Mouse (Mus musculus) forebrain, embryonic 11.5 days (tissue): ENCODE data around the gene Rnf26. TPM values are rescaled to one million over a fixed set of nuclear protein-coding genes. Genes with fewer than 3 reads are reported as not detected.

Experiments
- ATAC-seq: fragments of 200-750 bp; cut with Nextera tagmentation; replicated peaks from 2 replicates; pipeline ENCODE4 v1.8.0; 2017; ENCODE audit warnings: moderate TSS enrichment; ENCODE audit not compliant: low FRiP score
- DNase-seq: peaks from one replicate; pipeline ENCODE4 v3.0.0-alpha.2; 2017; ENCODE audit warnings: low spot score
- H3K27ac ChIP-seq: fragments of 300-500 bp; sonication (generic); 2 replicates; pipeline ENCODE4 v1.5.1; 2014; ENCODE audit warnings: low read depth, low read length
- H3K27me3 ChIP-seq: fragments of 300-500 bp; sonication (generic); 2 replicates; pipeline ENCODE4 v1.6.1; 2014; ENCODE audit warnings: mild to moderate bottlenecking, low read length, mixed read lengths; ENCODE audit not compliant: control insufficient read depth, insufficient read depth
- H3K36me3 ChIP-seq: fragments of 300-500 bp; sonication (generic); 2 replicates; pipeline ENCODE4 v1.6.1; 2014; ENCODE audit warnings: mild to moderate bottlenecking, low read length, moderate library complexity, mixed read lengths; ENCODE audit not compliant: control insufficient read depth, insufficient read depth
- H3K4me1 ChIP-seq: fragments of 300-500 bp; sonication (generic); replicated peaks from 2 replicates; pipeline ENCODE4 v1.6.1; 2014; ENCODE audit warnings: low read length, mixed read lengths; ENCODE audit not compliant: control insufficient read depth, insufficient read depth
- H3K4me2 ChIP-seq: fragments of 300-500 bp; sonication (generic); 2 replicates; pipeline ENCODE4 v1.6.1; 2014; ENCODE audit warnings: low read depth, mild to moderate bottlenecking, low read length, moderate library complexity, mixed read lengths; ENCODE audit not compliant: severe bottlenecking
- H3K4me3 ChIP-seq: fragments of 300-500 bp; sonication (generic); 2 replicates; pipeline ENCODE4 v1.5.1; 2014; ENCODE audit warnings: low read depth, low read length
- H3K9ac ChIP-seq: fragments of 300-500 bp; sonication (generic); 2 replicates; pipeline ENCODE4 v1.6.1; 2014; ENCODE audit warnings: low read length
- H3K9me3 ChIP-seq: fragments of 300-500 bp; sonication (generic); 2 replicates; pipeline ENCODE4 v1.6.1; 2016; ENCODE audit warnings: low read length, mixed read lengths; ENCODE audit not compliant: control insufficient read depth
- WGBS: fragments of 180-500 bp; shearing (Covaris S2); extraction: QIAGEN DNeasy Blood & Tissue Kit; methylation state at CpG from one replicate; pipeline ENCODE4 v1.1.7; 2014; 5-methylcytosine and 5-hydroxymethylcytosine counted together
- polyA plus RNA-seq: library from polyadenylated mRNA; unstranded; fragments of >200 nt; fragmentation: Nextera tagmentation; extraction: Ambion mirVana; gene quantifications from 2 replicates; pipeline ENCODE4 v1.2.1, GENCODE M21; 2014

The Rnf26 gene
- polyA plus RNA-seq, 1 experiment from 2014 or later, result 82.3 TPM

- Histone ChIP-seq H3K27ac (peak overlapping the region; percentile 37; the same call in 1 of the 2 replicates), H3K4me1 (peaks cover 14% of the 10 kb centered on the region; the same call in 1 of the 2 replicates), H3K9ac (peak overlapping the region; percentile 61), H3K4me3 (peak overlapping the region; percentile 34), H3K27me3 (peaks cover 14% of the 10 kb centered on the region), H3K36me3 (no peaks in the 10 kb centered on the region), H3K4me2 (peak overlapping the region; percentile 72), H3K9me3 (no peaks in the 10 kb centered on the region)
- 6% methylated on average over 9 of the region's 9 CpGs for WGBS
- DNase-seq (no peak), ATAC-seq (no peak)
Measured at GRCm38 (mm10) chr9:44129633-44130032, 16.3 kb upstream of the Rnf26 start.

- 47% methylated on average over 3 of the region's 3 CpGs for WGBS
- H3K4me1 ChIP-seq, result peaks cover 7% of the 10 kb centered on the region; the same call in 1 of the 2 replicates
- H3K4me3 ChIP-seq, result no peak overlapping the region
- ATAC-seq, result no peak
- no peak overlapping the region for H3K9ac ChIP-seq
- no peak overlapping the region for H3K27ac ChIP-seq
- H3K36me3 ChIP-seq, result no peaks in the 10 kb centered on the region
- H3K27me3 ChIP-seq, result no peaks in the 10 kb centered on the region; the same call in 1 of the 2 replicates
- no peak for DNase-seq
- no peak overlapping the region for H3K4me2 ChIP-seq
- no peaks in the 10 kb centered on the region for H3K9me3 ChIP-seq
Measured at GRCm38 (mm10) chr9:44127351-44127801, 14.1 kb upstream of the Rnf26 start.

GRCm38 (mm10) chr9:44126746-44127145 is 13.4 kb upstream of the Rnf26 start:
- H3K4me3 ChIP-seq, result no peak overlapping the region
- H3K9me3 ChIP-seq, result no peaks in the 10 kb centered on the region
- no peak overlapping the region for H3K27ac ChIP-seq
- no peaks in the 10 kb centered on the region; the same call in 1 of the 2 replicates for H3K27me3 ChIP-seq
- H3K36me3 ChIP-seq, result no peaks in the 10 kb centered on the region
- no peak for DNase-seq
- no peak overlapping the region for H3K9ac ChIP-seq
- H3K4me2 ChIP-seq, result no peak overlapping the region
- no peak for ATAC-seq
- H3K4me1 ChIP-seq, result peaks cover 7% of the 10 kb centered on the region; the same call in 1 of the 2 replicates
- 94% methylated on average over 3 of the region's 3 CpGs for WGBS

- Histone ChIP-seq H3K27ac (no peak overlapping the region), H3K36me3 (no peaks in the 10 kb centered on the region), H3K9ac (peak overlapping the region; percentile 2; the same call in 1 of the 2 replicates), H3K4me3 (no peak overlapping the region), H3K4me1 (peaks cover 7% of the 10 kb centered on the region; the same call in 1 of the 2 replicates), H3K27me3 (no peaks in the 10 kb centered on the region), H3K4me2 (no peak overlapping the region), H3K9me3 (no peaks in the 10 kb centered on the region)
- ATAC-seq (no peak; the same call in 1 of the 2 replicates), DNase-seq (peak; percentile 93)
- WGBS, result 34% methylated on average over 18 of the region's 18 CpGs
Measured at GRCm38 (mm10) chr9:44125546-44126428, 12.5 kb upstream of the Rnf26 start.

DNA sequence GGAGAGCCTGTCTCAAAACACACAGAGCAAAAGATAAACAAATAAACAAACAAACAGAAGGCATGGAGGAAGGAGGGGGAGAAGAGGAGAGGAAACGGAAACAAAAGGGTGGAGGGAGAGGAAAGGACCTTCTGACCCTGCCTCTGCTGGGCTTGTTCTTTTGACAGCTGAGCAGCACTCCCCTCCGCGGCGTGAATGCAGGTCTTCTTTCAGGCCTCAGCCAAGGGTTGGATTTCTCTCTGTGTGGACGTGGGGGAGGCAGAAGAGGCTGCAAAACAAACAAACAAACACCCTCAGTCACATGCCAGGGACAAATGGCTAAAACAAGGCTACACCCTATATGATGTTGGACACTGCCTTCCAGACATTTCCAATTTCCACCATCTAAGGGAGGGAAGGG is 11.7 kb upstream of the Rnf26 start:
- no peak overlapping the region for H3K4me2 ChIP-seq
- no peaks in the 10 kb centered on the region for H3K9me3 ChIP-seq
- H3K27me3 ChIP-seq, result no peaks in the 10 kb centered on the region
- H3K36me3 ChIP-seq, result no peaks in the 10 kb centered on the region
- peaks cover 2% of the 10 kb centered on the region; the same call in 1 of the 2 replicates for H3K4me1 ChIP-seq
- no peak overlapping the region for H3K4me3 ChIP-seq
- 53% methylated on average over 5 of the region's 5 CpGs for WGBS
- no peak overlapping the region for H3K27ac ChIP-seq
- DNase-seq, result no peak
- ATAC-seq, result no peak
- no peak overlapping the region for H3K9ac ChIP-seq

DNA sequence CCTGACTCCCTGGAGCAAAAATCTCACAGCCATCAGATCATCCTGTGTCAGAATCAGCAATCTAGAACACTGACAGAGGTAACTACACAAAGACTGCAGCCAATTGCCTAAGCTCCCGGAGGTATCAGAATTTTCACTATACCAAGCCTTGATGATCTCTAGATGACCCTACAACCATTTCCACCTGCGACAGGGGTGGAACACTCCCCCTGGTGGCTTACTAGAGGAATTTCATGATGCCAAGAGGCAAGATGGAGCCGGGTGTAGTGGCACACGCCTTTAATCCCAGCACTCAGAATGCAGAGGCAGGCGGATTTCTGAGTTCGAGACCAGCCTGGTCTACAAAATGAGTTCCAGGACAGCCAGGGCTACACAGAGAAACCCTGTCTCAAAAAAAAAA is 11.0 kb upstream of the Rnf26 start:
- Histone ChIP-seq H3K4me1 (no peaks in the 10 kb centered on the region; the same call in 1 of the 2 replicates), H3K27ac (no peak overlapping the region), H3K4me3 (no peak overlapping the region), H3K9ac (no peak overlapping the region), H3K27me3 (no peaks in the 10 kb centered on the region), H3K36me3 (no peaks in the 10 kb centered on the region), H3K9me3 (no peaks in the 10 kb centered on the region), H3K4me2 (no peak overlapping the region)
- WGBS, result 70% methylated on average over 6 of the region's 6 CpGs
- ATAC-seq, result no peak
- no peak for DNase-seq

- no peaks in the 10 kb centered on the region for H3K36me3 ChIP-seq
- H3K27me3 ChIP-seq, result no peaks in the 10 kb centered on the region
- H3K27ac ChIP-seq, result no peak overlapping the region
- H3K9me3 ChIP-seq, result no peaks in the 10 kb centered on the region
- DNase-seq (no peak), ATAC-seq (no peak)
- H3K4me1 ChIP-seq, result no peaks in the 10 kb centered on the region
- H3K9ac ChIP-seq, result no peak overlapping the region
- no peak overlapping the region for H3K4me2 ChIP-seq
- 86% methylated on average over 8 of the region's 8 CpGs for WGBS
- H3K4me3 ChIP-seq, result no peak overlapping the region
Measured at GRCm38 (mm10) chr9:44119948-44120465, 6.7 kb upstream of the Rnf26 start.

DNA sequence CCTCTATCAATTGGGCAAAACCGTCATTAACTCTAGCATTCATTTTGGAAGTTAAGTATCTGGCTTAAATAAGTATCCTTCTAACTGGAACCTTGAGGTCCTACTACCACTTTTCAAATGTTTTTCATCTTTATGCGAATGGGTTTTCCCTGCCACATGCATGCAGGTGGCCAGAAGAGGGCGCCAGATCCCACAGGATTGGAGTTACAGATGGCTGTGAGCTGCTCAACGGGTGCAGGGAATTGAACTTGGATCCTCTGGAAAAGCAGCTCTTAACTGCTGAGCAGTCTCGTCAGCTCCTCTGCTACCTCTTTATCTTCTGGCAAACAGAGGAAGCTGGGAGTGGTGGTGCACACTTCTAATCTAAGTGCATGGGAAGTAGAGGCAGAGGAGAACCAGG is 5.7 kb upstream of the Rnf26 start:
- H3K9ac ChIP-seq, result no peak overlapping the region
- peak; percentile 72 for DNase-seq
- no peak for ATAC-seq
- H3K9me3 ChIP-seq, result no peaks in the 10 kb centered on the region
- no peak overlapping the region for H3K27ac ChIP-seq
- no peak overlapping the region for H3K4me2 ChIP-seq
- H3K36me3 ChIP-seq, result no peaks in the 10 kb centered on the region
- 53% methylated on average over 5 of the region's 5 CpGs for WGBS
- no peaks in the 10 kb centered on the region for H3K27me3 ChIP-seq
- no peaks in the 10 kb centered on the region for H3K4me1 ChIP-seq
- no peak overlapping the region for H3K4me3 ChIP-seq
